Mouse (Mus musculus): ENCODE results near the gene Ugt1a7c. TPM values are rescaled to one million over a fixed set of nuclear protein-coding genes. Genes with fewer than 3 reads are reported as not detected.

Gene Ugt1a7c
- total and polyA plus RNA-seq, 3 experiments, result 2.2 to 15.3 (median 11.1) TPM

DNA sequence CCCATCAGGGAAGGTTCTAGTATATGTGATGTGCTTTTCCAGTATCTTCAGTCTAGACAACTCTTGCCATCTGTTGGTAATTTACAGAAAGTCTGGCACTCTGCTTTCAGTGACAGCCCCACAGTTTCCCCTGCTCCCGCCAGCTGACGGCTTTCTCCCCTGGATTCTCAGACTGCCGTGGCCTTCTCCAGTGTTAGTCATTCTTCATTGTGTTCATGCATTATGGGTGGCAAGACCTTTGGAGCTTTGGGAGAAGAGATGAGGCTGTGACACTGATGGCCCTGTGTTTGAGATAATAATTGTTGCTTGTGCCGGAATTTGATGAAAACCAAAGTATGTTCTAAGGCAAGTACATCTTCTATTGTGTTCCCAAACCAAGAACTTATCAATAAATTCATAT, 123.7 kb downstream of the Ugt1a7c start:
- no peak for DNase-seq (ENCODE audit: extremely low read depth)
- Histone ChIP-seq H3K4me1 (ENCODE audit: control insufficient read depth in 1 of 2, insufficient read depth in 2 of 2) (no peaks in the 10 kb centered on the region), H3K9ac (ENCODE audit: insufficient read depth, low read depth) (no peak overlapping the region), H3K9me3 (replicated peaks; ENCODE audit: low read length) (peaks cover 69% of the 10 kb centered on the region), H3K27me3 (replicated peaks) (no peaks in the 10 kb centered on the region), H3K79me2 (replicated peaks; ENCODE audit: control insufficient read depth, extremely low read depth, insufficient read depth, poor library complexity, severe bottlenecking) (no peaks in the 10 kb centered on the region), H3K27ac (ENCODE audit: insufficient read depth, low read depth) (no peak overlapping the region), H3K4me3 (replicated peaks in 1 of 3; ENCODE audit: low read depth in 2 of 3, low read length in 2 of 3, poor library complexity in 1 of 3) (no peak overlapping the region), H3K36me3 (replicated peaks in 1 of 2; ENCODE audit: control insufficient read depth in 1 of 2, insufficient read depth in 1 of 2, low read length in 1 of 2) (no peaks in the 10 kb centered on the region), H3K4me2 (ENCODE audit: insufficient read depth, low read depth, poor library complexity, severe bottlenecking) (no peak overlapping the region)
- in situ Hi-C loops (cut with MboI; ENCODE audit: low pct_ligation_motif_present, low pct_unique_long_range_greater_than_20kb, low sequenced_read_pairs) (no loop called here), dilution Hi-C loops (cut with MboI; ENCODE audit: extremely low pct_ligation_motif_present, extremely low pct_unique_long_range_greater_than_20kb, low sequenced_read_pairs) (no loop called here)
- no peak for TF ChIP-seq NRF1 (IDR thresholded peaks at IDR 0.05; ENCODE audit: low read depth, low read length)

GRCm38 (mm10) chr1:88219054-88219453, 124.2 kb downstream of the Ugt1a7c start:
- in situ Hi-C loops (cut with MboI; ENCODE audit: low pct_ligation_motif_present, low pct_unique_long_range_greater_than_20kb, low sequenced_read_pairs) (no loop called here), dilution Hi-C loops (cut with MboI; ENCODE audit: extremely low pct_ligation_motif_present, extremely low pct_unique_long_range_greater_than_20kb, low sequenced_read_pairs) (no loop called here)
- H3K79me2 ChIP-seq (replicated peaks; ENCODE audit: control insufficient read depth, extremely low read depth, insufficient read depth, poor library complexity, severe bottlenecking), result no peaks in the 10 kb centered on the region
- H3K36me3 ChIP-seq (replicated peaks in 1 of 2; ENCODE audit: control insufficient read depth in 1 of 2, insufficient read depth in 1 of 2, low read length in 1 of 2), result no peaks in the 10 kb centered on the region
- no peak overlapping the region for H3K4me2 ChIP-seq (ENCODE audit: insufficient read depth, low read depth, poor library complexity, severe bottlenecking)
- H3K4me1 ChIP-seq (ENCODE audit: control insufficient read depth in 1 of 2, insufficient read depth in 2 of 2), result no peaks in the 10 kb centered on the region
- no peak overlapping the region for H3K27ac ChIP-seq (ENCODE audit: insufficient read depth, low read depth)
- TF ChIP-seq JUN (IDR thresholded peaks at IDR 0.05; ENCODE audit: insufficient read depth, low read depth, low read length) (no peak), EP300 (IDR thresholded peaks at IDR 0.05; ENCODE audit: low read length) (no peak), ETS1 (conservative IDR thresholded peaks at IDR 0.05; ENCODE audit: low read depth, low read length) (no peak), NRF1 (IDR thresholded peaks at IDR 0.05; ENCODE audit: low read depth, low read length) (no peak), MEF2A (IDR thresholded peaks at IDR 0.05; ENCODE audit: borderline replicate concordance, low read depth, low read length) (no peak), KAT2A (IDR thresholded peaks at IDR 0.05; ENCODE audit: insufficient replicate concordance, low read length) (no peak), CHD1 (IDR thresholded peaks at IDR 0.05; ENCODE audit: low read depth, low read length) (no peak), IRF4 (IDR thresholded peaks at IDR 0.05; ENCODE audit: low read depth, low read length) (no peak), SIN3A (IDR thresholded peaks at IDR 0.05; ENCODE audit: low read length) (no peak), JUND (conservative IDR thresholded peaks at IDR 0.05; ENCODE audit: low read depth, low read length) (no peak), ZNF384 (IDR thresholded peaks at IDR 0.05; ENCODE audit: low read depth, low read length) (no peak), NELFE (IDR thresholded peaks at IDR 0.05; ENCODE audit: low read depth, low read length) (no peak), RCOR1 (conservative IDR thresholded peaks at IDR 0.05; ENCODE audit: low read depth, low read length) (no peak), TBP (conservative IDR thresholded peaks at IDR 0.05; ENCODE audit: low read depth, low read length) (no peak), MAX (IDR thresholded peaks at IDR 0.05; ENCODE audit: low read length) (no peak)
- H3K9ac ChIP-seq (ENCODE audit: insufficient read depth, low read depth), result no peak overlapping the region
- no peak overlapping the region for H3K4me3 ChIP-seq (replicated peaks in 1 of 3; ENCODE audit: low read depth in 2 of 3, low read length in 2 of 3, poor library complexity in 1 of 3)
- DNase-seq (ENCODE audit: extremely low read depth), result peak; percentile 2
- peaks cover 69% of the 10 kb centered on the region for H3K9me3 ChIP-seq (replicated peaks; ENCODE audit: low read length)
- no peaks in the 10 kb centered on the region for H3K27me3 ChIP-seq (replicated peaks)

Data from CH12.LX (cell line).